Mouse (Mus musculus) brain, embryonic 14.5 days (tissue): Measurements from ENCODE around the gene Cmip.

Source experiments
- CTCF ChIP-seq: fragments of 200-500 bp; IDR thresholded peaks from 2 replicates; pipeline ENCODE4 v1.5.1; 2012; ENCODE audit warnings: inconsistent platforms, mild to moderate bottlenecking, moderate library complexity, borderline replicate concordance; ENCODE audit not compliant: insufficient read depth, insufficient read length; ENCODE audit errors: extremely low read depth
- POLR2A ChIP-seq: fragments of 200-500 bp; IDR thresholded peaks from 2 replicates; pipeline ENCODE4 v1.6.1; 2012; ENCODE audit warnings: mild to moderate bottlenecking, inconsistent platforms, borderline replicate concordance; ENCODE audit not compliant: poor library complexity, insufficient read depth, insufficient read length, severe bottlenecking; ENCODE audit errors: extremely low read depth

- TF ChIP-seq CTCF, result no peak
- TF ChIP-seq POLR2A, result no peak
Measured at GRCm38 (mm10) chr8:117479996-117480395, 223.1 kb downstream of the Cmip start.
